Comparison of ENCODE assay signal across 34 mouse cellular contexts in genomic region chr10:27595675-27596074, GRCm38 (mm10). TPM values are rescaled to one million over a fixed set of nuclear protein-coding genes. Genes with fewer than 3 reads are reported as not detected.
"Had no signal": no experiment of that assay in that cellular context is flagged by ENCODE, and none has a peak within 500 bp of the region (broad histone marks: within the 10 kb centered on the region; RNA-seq: fewer than 3 reads in every experiment).

No protein-coding gene starts in this region.

- H3K36me3 ChIP-seq: limb, embryonic 10.5 days; limb, embryonic 12.5 days; limb, embryonic 13.5 days; limb, embryonic 15.5 days; liver, embryonic 12.5 days; liver, embryonic 13.5 days; liver, embryonic 15.5 days; lung, embryonic 15.5 days; midbrain, embryonic 10.5 days; midbrain, embryonic 12.5 days; midbrain, embryonic 13.5 days; midbrain, embryonic 15.5 days had no signal

- H3K9ac ChIP-seq: limb, embryonic 12.5 days; limb, embryonic 13.5 days; limb, embryonic 15.5 days; liver, embryonic 12.5 days; liver, embryonic 13.5 days; liver, embryonic 14.5 days; liver, embryonic 15.5 days; liver, postnatal 0 days; lung, embryonic 14.5 days; lung, embryonic 15.5 days; midbrain, embryonic 12.5 days; midbrain, embryonic 13.5 days; midbrain, embryonic 15.5 days had no signal

- DNase-seq: left cerebral cortex, postnatal 4 days; liver; liver, embryonic 13.5 days; liver, postnatal 0 days; lung, adult 18-20 months; lung, adult 2 months; lung, embryonic 14.5 days; lung, postnatal 10 days; lung, postnatal 14 days; lung, postnatal 36 days; lung, postnatal 4 days; midbrain, embryonic 14.5 days had no signal

- H3K27me3 ChIP-seq: limb, embryonic 12.5 days; limb, embryonic 13.5 days; limb, embryonic 15.5 days; liver, embryonic 12.5 days; liver, embryonic 13.5 days; liver, embryonic 15.5 days; lung, embryonic 15.5 days; megakaryocyte, embryonic 14.5 days; midbrain, embryonic 12.5 days; midbrain, embryonic 13.5 days; midbrain, embryonic 15.5 days had no signal

- H3K4me1 ChIP-seq: limb, embryonic 12.5 days; limb, embryonic 13.5 days; limb, embryonic 15.5 days; liver, embryonic 12.5 days; liver, embryonic 13.5 days; liver, embryonic 15.5 days; lung, embryonic 15.5 days; megakaryocyte, embryonic 14.5 days; midbrain, embryonic 10.5 days; midbrain, embryonic 12.5 days; midbrain, embryonic 13.5 days; midbrain, embryonic 15.5 days had no signal

- H3K9me3 ChIP-seq: limb, embryonic 10.5 days; limb, embryonic 12.5 days; limb, embryonic 13.5 days; limb, embryonic 15.5 days; liver, embryonic 12.5 days; liver, embryonic 13.5 days; liver, embryonic 15.5 days; lung, embryonic 15.5 days; megakaryocyte, embryonic 14.5 days; midbrain, embryonic 10.5 days; midbrain, embryonic 12.5 days; midbrain, embryonic 13.5 days; midbrain, embryonic 15.5 days had no signal

- H3K27ac ChIP-seq: limb, embryonic 10.5 days; limb, embryonic 12.5 days; limb, embryonic 13.5 days; limb, embryonic 15.5 days; liver, embryonic 12.5 days; liver, embryonic 13.5 days; liver, embryonic 14.5 days; liver, embryonic 15.5 days; lung, embryonic 15.5 days; macrophage; midbrain, embryonic 10.5 days; midbrain, embryonic 12.5 days; midbrain, embryonic 13.5 days; midbrain, embryonic 15.5 days had no signal

- ATAC-seq: liver, embryonic 12.5 days; liver, postnatal 0 days; lung, postnatal 0 days; midbrain, embryonic 13.5 days; midbrain, embryonic 15.5 days; midbrain, embryonic 16.5 days had no signal

- H3K4me3 ChIP-seq: limb, embryonic 10.5 days; limb, embryonic 12.5 days; limb, embryonic 13.5 days; limb, embryonic 15.5 days; liver, embryonic 12.5 days; liver, embryonic 13.5 days; liver, embryonic 15.5 days; lung, embryonic 15.5 days; megakaryocyte, embryonic 14.5 days; midbrain, embryonic 10.5 days; midbrain, embryonic 12.5 days; midbrain, embryonic 13.5 days; midbrain, embryonic 15.5 days; myocyte had no signal

- H3K4me2 ChIP-seq: limb, embryonic 12.5 days; limb, embryonic 13.5 days; limb, embryonic 15.5 days; liver, embryonic 11.5 days; liver, embryonic 12.5 days; liver, embryonic 13.5 days; liver, embryonic 15.5 days; lung, embryonic 14.5 days; lung, embryonic 15.5 days; midbrain, embryonic 11.5 days; midbrain, embryonic 12.5 days; midbrain, embryonic 13.5 days; midbrain, embryonic 15.5 days had no signal

RNA-seq across cellular contexts. Expression of gene Lama2, which starts 23.9 kb away (rescaled TPM):
- total RNA-seq: megakaryocyte progenitor cell, adult 5-6 weeks; megakaryocyte-erythroid progenitor cell, adult 5-6 weeks; monocyte, adult 5-6 weeks had no signal
- polyA plus RNA-seq: macrophage had no signal
